Mouse (Mus musculus) erythroblast, embryonic 14.5 days (primary cell): ENCODE data around the gene Sirt4.

Source experiments
- GATA1 ChIP-seq: IDR thresholded peaks from 2 replicates; pipeline ENCODE4 v1.6.1; 2012; ENCODE audit warnings: low read length, inconsistent platforms, mixed read lengths
- TAL1 ChIP-seq: IDR thresholded peaks from 3 replicates; pipeline ENCODE4 v1.6.1; 2012; ENCODE audit warnings: low read length, inconsistent platforms, mixed read lengths

- TF ChIP-seq TAL1 (no peak), GATA1 (no peak)
Observed at GRCm38 (mm10) chr5:115435755-115436379, 48.7 kb downstream of the Sirt4 start.
